Mouse (Mus musculus) neural tube, embryonic 12.5 days (tissue): ENCODE data around the gene Hoxb9. TPM values are rescaled to one million over a fixed set of nuclear protein-coding genes. Genes with fewer than 3 reads are reported as not detected.

Source experiments
- ATAC-seq: fragments of 200-750 bp; cut with Nextera tagmentation; 2 replicates; pipeline ENCODE4 v1.8.0; 2017; ENCODE audit warnings: low read depth, mild to moderate bottlenecking, moderate TSS enrichment, moderate library complexity; ENCODE audit not compliant: low FRiP score
- H3K27ac ChIP-seq: fragments of 300-500 bp; sonication (generic); 2 replicates; pipeline ENCODE4 v1.5.1; 2016
- H3K27me3 ChIP-seq: fragments of 300-500 bp; sonication (generic); replicated peaks from 2 replicates; pipeline ENCODE4 v1.6.1; 2016; ENCODE audit warnings: mild to moderate bottlenecking
- H3K36me3 ChIP-seq: fragments of 300-500 bp; sonication (generic); 2 replicates; pipeline ENCODE4 v1.6.1; 2016; ENCODE audit warnings: mild to moderate bottlenecking
- H3K4me1 ChIP-seq: fragments of 300-500 bp; sonication (generic); 2 replicates; pipeline ENCODE4 v1.6.1; 2016
- H3K4me2 ChIP-seq: fragments of 300-500 bp; sonication (generic); replicated peaks from 2 replicates; pipeline ENCODE4 v1.6.1; 2016; ENCODE audit warnings: mild to moderate bottlenecking
- H3K4me3 ChIP-seq: fragments of 300-500 bp; sonication (generic); 2 replicates; pipeline ENCODE4 v1.5.1; 2016
- H3K9ac ChIP-seq: fragments of 300-500 bp; sonication (generic); 2 replicates; pipeline ENCODE4 v1.6.1; 2016; ENCODE audit warnings: mild to moderate bottlenecking
- H3K9me3 ChIP-seq: fragments of 300-500 bp; sonication (generic); 2 replicates; pipeline ENCODE4 v1.6.1; 2016; ENCODE audit warnings: mild to moderate bottlenecking
- WGBS: fragments of 180-500 bp; shearing (Covaris S2); methylation state at CpG from one replicate; pipeline ENCODE4 v1.1.7; 2016; 5-methylcytosine and 5-hydroxymethylcytosine counted together
- polyA plus RNA-seq: library from polyadenylated mRNA; unstranded; fragments of >200 nt; fragmentation: Nextera tagmentation; extraction: Ambion mirVana; gene quantifications from 2 replicates; pipeline ENCODE4 v1.2.1, GENCODE M21; 2016

Hoxb9 gene
- polyA plus RNA-seq, 1 experiment from 2014 or later = 76.1 TPM

GRCm38 (mm10) chr11:96268031-96268745, 3.1 kb upstream of the Hoxb9 start:
- Histone ChIP-seq H3K36me3 (no peaks in the 10 kb centered on the region), H3K27ac (peak overlapping the region; percentile 11; the same call in 1 of the 2 replicates), H3K4me3 (0 out of 2 replicates have a peak overlapping the region, but pooled peaks have one; percentile 9), H3K9ac (peak overlapping the region; percentile 100), H3K9me3 (no peaks in the 10 kb centered on the region), H3K27me3 (peaks cover 17% of the 10 kb centered on the region), H3K4me1 (peaks cover 71% of the 10 kb centered on the region), H3K4me2 (peak overlapping the region; percentile 100)
- no peak for ATAC-seq
- 16% methylated on average over 1 of the region's 1 CpGs for WGBS

GRCm38 (mm10) chr11:96269869-96270268, 1.4 kb upstream of the Hoxb9 start:
- under 1% methylated on average over 19 of the region's 19 CpGs for WGBS
- peaks cover 13% of the 10 kb centered on the region for H3K27me3 ChIP-seq
- H3K4me3 ChIP-seq = peak overlapping the region; percentile 95
- H3K9ac ChIP-seq = peak overlapping the region; percentile 100
- H3K36me3 ChIP-seq = no peaks in the 10 kb centered on the region
- peak overlapping the region; percentile 100 for H3K4me2 ChIP-seq
- H3K27ac ChIP-seq = peak overlapping the region; percentile 84
- no peaks in the 10 kb centered on the region for H3K9me3 ChIP-seq
- H3K4me1 ChIP-seq = peaks cover 67% of the 10 kb centered on the region
- ATAC-seq = no peak

GRCm38 (mm10) chr11:96271541-96272011, 319 bp downstream of the Hoxb9 start:
- Histone ChIP-seq H3K9ac (peak overlapping the region; percentile 100), H3K4me2 (peak overlapping the region; percentile 100), H3K27me3 (peaks cover 11% of the 10 kb centered on the region), H3K9me3 (no peaks in the 10 kb centered on the region), H3K27ac (peak overlapping the region; percentile 100), H3K36me3 (no peaks in the 10 kb centered on the region), H3K4me1 (peaks cover 67% of the 10 kb centered on the region), H3K4me3 (peak overlapping the region; percentile 95)
- ATAC-seq = peak; percentile 19
- under 1% methylated on average over 52 of the region's 52 CpGs for WGBS

DNA sequence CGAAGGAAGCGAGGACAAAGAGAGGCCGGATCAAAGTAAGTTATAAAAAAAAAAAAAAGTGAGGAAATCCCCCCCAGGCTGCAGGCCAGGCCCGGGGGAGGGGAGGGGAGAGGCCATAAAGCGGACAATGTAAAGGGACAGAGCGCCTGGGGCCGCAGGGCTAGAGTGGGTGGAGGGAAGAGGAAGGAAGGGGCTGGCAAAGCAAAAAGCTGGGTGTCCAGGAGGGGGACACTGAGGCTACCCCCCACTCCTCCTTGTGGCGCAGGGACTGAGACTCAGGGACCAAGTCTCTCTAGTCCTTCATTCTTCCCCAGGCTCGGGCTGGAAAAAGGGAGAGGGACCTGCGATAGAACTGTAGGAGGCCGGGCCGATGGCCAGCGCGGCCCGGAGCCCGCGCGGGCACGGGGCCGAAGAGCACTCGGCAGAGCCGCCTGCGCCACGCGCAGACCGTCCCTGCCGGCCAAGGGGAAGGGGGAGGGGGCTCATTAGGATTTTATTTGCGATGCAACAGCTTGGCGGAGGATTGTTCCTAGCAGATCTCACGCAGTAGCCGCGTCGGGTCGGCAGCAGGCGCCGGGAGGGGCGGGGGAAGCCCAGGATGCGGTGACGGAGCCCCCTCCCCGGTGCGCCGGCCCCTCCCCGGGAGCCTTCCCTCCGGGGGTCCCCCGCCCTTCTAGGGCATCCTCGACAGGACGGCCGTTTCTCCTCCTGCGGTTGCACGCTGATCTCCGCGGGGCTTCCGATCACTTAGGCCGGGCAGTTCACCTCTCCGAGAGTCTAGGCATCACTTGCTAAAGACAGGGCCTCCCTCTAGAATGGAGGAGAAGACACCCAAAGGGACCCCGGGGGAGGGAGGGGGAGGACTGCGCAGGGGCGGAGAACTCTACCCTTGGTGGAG, 1.0 kb downstream of the Hoxb9 start:
- peak overlapping the region; percentile 100 for H3K4me2 ChIP-seq
- WGBS = under 1% methylated on average over 58 of the region's 58 CpGs
- ATAC-seq = peak; percentile 15
- peaks cover 69% of the 10 kb centered on the region for H3K4me1 ChIP-seq
- H3K9ac ChIP-seq = peak overlapping the region; percentile 100
- H3K36me3 ChIP-seq = no peaks in the 10 kb centered on the region
- peak overlapping the region; percentile 100 for H3K27ac ChIP-seq
- H3K9me3 ChIP-seq = no peaks in the 10 kb centered on the region
- H3K4me3 ChIP-seq = peak overlapping the region; percentile 95
- peaks cover 11% of the 10 kb centered on the region for H3K27me3 ChIP-seq

- Histone ChIP-seq H3K4me2 (peak overlapping the region; percentile 100), H3K4me3 (peak overlapping the region; percentile 95), H3K9ac (peak overlapping the region; percentile 100), H3K27me3 (no peaks in the 10 kb centered on the region; the same call in none of the 2 replicates), H3K4me1 (peaks cover 72% of the 10 kb centered on the region), H3K27ac (peak overlapping the region; percentile 100), H3K9me3 (no peaks in the 10 kb centered on the region), H3K36me3 (no peaks in the 10 kb centered on the region)
- ATAC-seq = no peak
- WGBS = 13% methylated on average over 10 of the region's 10 CpGs
These were observed 3.2 kb downstream of the Hoxb9 start for GRCm38 (mm10) chr11:96274428-96274827.

- Histone ChIP-seq H3K27ac (peak overlapping the region; percentile 100), H3K4me3 (peak overlapping the region; percentile 95), H3K9ac (peak overlapping the region; percentile 100), H3K9me3 (no peaks in the 10 kb centered on the region), H3K27me3 (peaks cover 1% of the 10 kb centered on the region; the same call in 1 of the 2 replicates), H3K4me1 (peaks cover 67% of the 10 kb centered on the region), H3K4me2 (peak overlapping the region; percentile 100), H3K36me3 (no peaks in the 10 kb centered on the region)
- 8% methylated on average over 4 of the region's 4 CpGs for WGBS
- ATAC-seq = no peak
These were observed 4.6 kb downstream of the Hoxb9 start for GRCm38 (mm10) chr11:96275896-96276295.

DNA sequence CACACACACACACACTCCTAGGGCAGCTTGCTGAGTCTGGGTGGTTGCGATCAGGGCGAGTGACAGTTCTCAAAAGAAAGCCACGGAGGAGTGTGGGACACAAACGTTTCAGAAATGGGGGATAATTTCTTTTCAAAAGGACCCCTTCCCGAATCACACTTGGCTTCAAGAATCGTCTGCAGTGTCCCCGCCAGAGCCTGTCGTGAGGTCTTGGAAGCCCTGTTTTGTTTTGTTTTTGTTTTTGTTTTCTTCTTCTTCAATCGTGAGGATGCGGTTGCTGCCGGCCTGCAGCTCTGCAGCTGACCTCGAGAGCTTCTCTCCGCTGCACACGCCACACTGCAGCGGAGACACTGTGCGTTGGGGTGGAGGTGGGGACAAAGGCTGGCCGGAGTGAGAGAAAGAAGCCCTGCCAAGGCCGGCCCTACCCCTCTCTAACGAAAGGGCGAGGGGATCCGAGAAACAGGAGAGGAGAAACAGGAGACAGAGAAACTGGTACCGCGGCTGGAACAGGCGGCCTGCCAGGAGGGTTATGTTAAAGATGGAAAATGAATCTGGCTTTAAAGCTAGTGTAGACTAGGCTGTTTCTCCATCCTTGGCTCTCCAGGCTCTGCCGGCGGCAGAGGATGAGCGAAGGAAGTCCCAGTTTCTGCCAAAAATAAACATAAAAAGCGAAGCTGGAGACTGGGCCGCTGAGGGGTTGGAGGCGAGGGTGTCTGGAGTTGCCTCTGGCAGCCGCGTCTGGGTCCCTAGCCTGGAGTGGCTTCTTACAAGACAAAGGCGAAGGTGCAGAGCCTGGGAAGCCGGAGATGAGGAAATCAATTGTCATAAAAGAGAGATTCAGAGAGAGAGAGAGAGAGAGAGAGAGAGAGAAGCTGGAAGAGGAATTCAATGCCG, 6.1 kb downstream of the Hoxb9 start:
- Histone ChIP-seq H3K4me3 (peak overlapping the region; percentile 95), H3K36me3 (no peaks in the 10 kb centered on the region), H3K9ac (peak overlapping the region; percentile 100), H3K9me3 (no peaks in the 10 kb centered on the region), H3K27ac (peak overlapping the region; percentile 100), H3K4me2 (peak overlapping the region; percentile 100), H3K4me1 (peaks cover 69% of the 10 kb centered on the region), H3K27me3 (peaks cover 3% of the 10 kb centered on the region; the same call in 1 of the 2 replicates)
- under 1% methylated on average over 35 of the region's 35 CpGs for WGBS
- ATAC-seq = no peak

DNA sequence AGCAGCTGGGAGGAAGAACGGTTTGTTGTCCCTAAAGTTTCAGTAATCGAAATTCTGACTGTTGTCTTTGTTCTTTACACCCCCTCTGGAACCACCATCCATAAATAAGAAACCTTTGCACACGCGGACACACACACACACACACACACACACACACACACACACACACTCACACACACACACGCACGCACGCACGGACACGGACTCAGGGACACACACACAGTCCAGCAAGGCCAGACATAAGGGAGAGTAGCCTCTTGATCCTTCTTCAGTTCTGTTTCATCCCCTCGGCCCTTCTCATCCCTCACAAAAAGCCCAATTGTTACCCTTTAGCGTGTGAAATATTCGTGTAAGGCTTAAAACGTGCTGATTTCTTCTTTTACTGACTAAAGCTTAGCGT, 7.1 kb downstream of the Hoxb9 start:
- Histone ChIP-seq H3K9ac (peak overlapping the region; percentile 100), H3K4me3 (peak overlapping the region; percentile 95), H3K36me3 (no peaks in the 10 kb centered on the region), H3K4me1 (peaks cover 69% of the 10 kb centered on the region), H3K9me3 (no peaks in the 10 kb centered on the region), H3K27me3 (peaks cover 3% of the 10 kb centered on the region; the same call in 1 of the 2 replicates), H3K4me2 (peak overlapping the region; percentile 100), H3K27ac (peak overlapping the region; percentile 100)
- 0 out of 2 replicates have a peak, but pooled peaks have one; percentile 31 for ATAC-seq
- WGBS = 5% methylated on average over 14 of the region's 14 CpGs

DNA sequence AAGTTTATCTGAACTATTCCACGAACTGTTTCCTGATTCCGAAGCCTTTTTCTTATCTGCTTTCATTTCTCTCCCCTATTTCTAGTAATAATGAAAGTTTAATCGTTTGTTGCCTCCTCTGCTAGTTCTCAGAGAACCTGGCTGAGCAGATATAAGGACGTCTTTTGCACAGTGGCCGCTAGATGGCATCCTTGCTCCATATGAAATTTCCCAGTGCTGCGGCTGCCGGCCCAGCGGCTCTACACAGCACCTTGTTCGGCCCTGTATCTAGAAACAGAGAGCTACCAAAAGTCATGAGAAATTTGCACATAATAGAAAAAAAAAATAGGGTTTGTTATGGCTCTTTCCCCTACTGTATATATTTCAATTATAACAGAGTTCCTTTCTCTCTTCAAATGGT, 7.5 kb downstream of the Hoxb9 start:
- Histone ChIP-seq H3K9ac (peak overlapping the region; percentile 100), H3K27me3 (peaks cover 3% of the 10 kb centered on the region; the same call in 1 of the 2 replicates), H3K4me2 (peak overlapping the region; percentile 100), H3K4me3 (no peak overlapping the region; the same call in 1 of the 2 replicates), H3K4me1 (peaks cover 67% of the 10 kb centered on the region), H3K27ac (peak overlapping the region; percentile 100; the same call in 1 of the 2 replicates), H3K9me3 (no peaks in the 10 kb centered on the region), H3K36me3 (no peaks in the 10 kb centered on the region)
- peak; percentile 46; the same call in 1 of the 2 replicates for ATAC-seq
- WGBS = under 1% methylated on average over 9 of the region's 9 CpGs

DNA sequence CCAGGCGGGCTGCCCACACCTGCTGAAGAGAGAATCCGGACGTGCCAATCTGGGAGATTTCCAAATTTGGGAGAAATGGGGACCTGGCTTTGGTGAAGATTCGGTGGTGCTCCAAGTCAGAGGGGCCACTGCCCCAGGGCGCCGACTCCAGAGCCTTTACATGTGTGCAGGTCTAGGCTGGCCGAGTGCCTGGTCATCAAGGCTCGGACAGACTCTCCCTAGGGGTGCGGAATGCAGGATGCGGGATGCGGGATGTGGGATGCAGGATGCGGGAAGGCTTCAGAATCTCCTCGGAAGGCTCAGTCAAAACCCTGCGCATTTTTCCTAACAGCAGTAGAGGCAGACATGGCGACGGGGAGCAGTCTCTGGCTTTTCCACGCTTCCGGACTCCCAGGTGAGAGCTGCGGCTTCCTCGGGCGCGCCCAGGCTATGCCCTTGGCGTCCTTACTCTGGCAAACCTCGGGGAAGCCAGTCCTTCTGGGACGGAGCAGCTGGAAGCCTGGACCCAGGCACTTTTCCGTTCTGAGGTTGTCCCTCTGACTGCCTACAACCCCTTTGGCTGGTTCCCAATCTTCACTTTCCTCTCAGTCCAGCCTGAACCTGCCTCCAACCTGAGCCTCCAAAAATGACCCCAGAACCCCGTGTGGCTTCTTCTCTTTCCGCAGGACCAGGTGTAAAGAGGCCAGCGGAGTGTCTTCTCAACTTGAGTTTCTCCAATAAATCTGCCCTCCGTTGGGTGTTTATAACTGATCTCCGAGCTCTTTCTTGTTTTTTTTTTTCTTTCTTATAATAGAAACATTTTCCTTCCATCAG, 8.4 kb downstream of the Hoxb9 start:
- H3K4me1 ChIP-seq = peaks cover 58% of the 10 kb centered on the region
- peak overlapping the region; percentile 100 for H3K9ac ChIP-seq
- peak overlapping the region; percentile 100 for H3K4me2 ChIP-seq
- H3K4me3 ChIP-seq = peak overlapping the region; percentile 44
- peak overlapping the region; percentile 100 for H3K27ac ChIP-seq
- WGBS = 1% methylated on average over 31 of the region's 31 CpGs
- H3K27me3 ChIP-seq = 0 out of 2 replicates have a peak, but pooled peaks cover 3% of the 10 kb centered on the region
- ATAC-seq = no peak
- H3K36me3 ChIP-seq = peaks cover 3% of the 10 kb centered on the region; the same call in 1 of the 2 replicates
- no peaks in the 10 kb centered on the region for H3K9me3 ChIP-seq
